Mouse (Mus musculus) spleen, postnatal 4 days (tissue): ENCODE measurements around the gene Cpa4.

Source experiments
- DNase-seq, 2 experiments: peaks; one replicate each; pipeline ENCODE4 v3.0.0; 2022; ENCODE audit warnings: low spot score in 2 of 2

Gene Cpa4

DNA sequence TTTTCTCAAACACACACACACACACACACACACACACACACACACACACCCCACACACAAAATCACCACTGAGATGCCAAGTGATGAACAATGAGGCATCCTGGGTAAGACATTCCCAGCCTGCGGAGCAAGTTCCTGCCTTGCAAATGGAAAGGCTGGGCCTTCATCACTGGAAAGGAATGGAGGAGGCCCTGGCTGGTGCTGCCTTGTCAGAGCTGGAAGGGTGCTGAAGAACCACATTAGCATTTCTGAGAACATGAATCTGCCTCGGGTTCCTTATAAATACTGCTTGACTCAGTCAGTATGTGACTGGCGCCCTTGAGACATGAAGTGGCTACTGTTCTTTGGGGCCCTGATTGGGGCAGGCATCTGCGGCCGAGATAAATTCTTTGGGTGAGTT, at the start of gene Cpa4:
Gene Cpa4, plus strand, starts transcription at position 301 of the 400 bp plus-strand sequence.
- no peak for DNase-seq

- no peak for DNase-seq
These were observed 47.8 kb upstream of the Cpa4 start for GRCm38 (mm10) chr6:30520400-30520799.

GRCm38 (mm10) chr6:30525456-30526332, 42.5 kb upstream of the Cpa4 start:
- DNase-seq = no peak

DNA sequence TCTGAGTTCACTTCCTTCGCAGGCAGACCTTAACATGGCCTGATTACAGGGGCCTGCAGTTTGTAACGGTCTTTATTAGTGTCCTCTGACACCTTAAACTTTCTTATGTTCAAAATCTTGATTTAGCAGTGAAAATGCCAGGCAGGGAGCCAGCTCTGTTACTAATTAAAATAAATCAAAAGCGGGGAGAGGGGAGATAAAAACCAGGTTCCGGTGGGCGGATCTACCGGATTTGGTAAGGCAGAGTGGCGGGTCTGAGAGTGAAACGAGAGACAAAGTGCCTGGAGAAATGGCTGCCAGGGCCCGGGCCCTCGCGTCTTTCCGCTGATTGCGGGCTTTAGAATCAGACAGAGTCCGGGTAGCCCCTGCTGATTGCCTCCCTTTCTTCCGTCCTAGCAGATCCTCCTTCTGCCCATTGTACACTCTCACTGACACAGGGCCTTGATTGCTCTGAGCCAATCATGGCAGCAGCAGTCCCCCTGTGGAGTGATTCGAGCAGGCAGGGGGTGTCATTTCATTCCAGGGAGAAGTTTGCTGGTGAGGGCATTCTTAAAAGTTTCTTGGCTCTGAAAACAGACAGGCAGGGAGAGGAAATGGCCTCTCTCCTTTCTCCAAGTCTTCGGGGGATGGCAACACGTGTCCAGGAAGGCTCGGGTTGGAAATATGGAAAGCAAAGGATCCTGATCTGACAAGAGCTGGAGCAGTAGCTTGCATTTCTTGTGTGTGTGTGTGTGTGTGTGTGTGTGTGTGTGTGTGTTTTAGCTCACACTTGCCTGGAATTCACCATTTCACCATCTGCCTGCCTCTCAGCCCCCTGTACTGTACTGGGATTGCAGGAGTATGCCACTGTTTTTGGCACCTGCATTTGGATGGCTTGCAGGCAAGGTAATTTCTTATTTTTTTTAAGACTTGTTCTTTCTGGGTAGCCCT, 41.3 kb upstream of the Cpa4 start:
- DNase-seq = no peak

DNA sequence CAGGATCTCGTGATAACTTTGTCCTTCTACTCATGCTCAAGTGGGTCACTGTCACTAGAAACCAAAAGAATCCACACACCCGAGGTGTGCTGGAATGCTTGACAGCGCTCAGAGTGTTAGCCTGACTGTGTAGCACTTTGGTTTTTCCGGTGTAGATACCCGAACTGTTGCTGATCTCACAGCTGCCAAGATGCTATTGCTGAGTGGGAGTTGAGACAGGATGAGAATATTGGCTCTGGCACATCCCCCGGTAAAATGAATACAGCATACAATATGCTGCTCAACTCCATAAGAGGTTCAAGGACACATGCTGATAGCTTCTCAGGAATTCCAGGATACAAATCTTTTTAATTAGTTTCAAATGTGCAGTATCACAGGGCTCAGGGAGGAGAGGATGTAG, 39.4 kb upstream of the Cpa4 start:
- DNase-seq = no peak

GRCm38 (mm10) chr6:30535340-30535739, 32.8 kb upstream of the Cpa4 start:
- DNase-seq = no peak

DNA sequence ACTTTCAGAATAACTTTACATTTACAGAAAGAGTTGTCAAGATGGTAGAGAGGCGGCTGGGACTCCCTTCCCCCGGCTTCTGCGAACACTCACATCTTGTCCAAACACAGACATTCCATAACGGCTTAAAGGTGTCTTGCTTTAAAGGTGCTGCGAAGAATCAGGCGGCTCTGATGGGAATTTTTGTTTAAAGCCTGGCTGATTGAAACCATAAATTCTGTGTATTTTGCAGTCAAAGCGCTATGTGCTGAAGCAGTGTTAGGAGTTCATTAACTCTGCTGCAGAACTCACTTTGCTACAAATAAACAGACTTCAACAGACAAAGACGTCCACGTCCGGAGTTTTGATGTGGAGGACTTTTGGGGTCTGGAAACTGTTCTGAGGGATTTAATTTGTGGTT, 29.9 kb upstream of the Cpa4 start:
- no peak for DNase-seq

- no peak for DNase-seq
These were observed 29.4 kb upstream of the Cpa4 start for GRCm38 (mm10) chr6:30538800-30539199.

- DNase-seq = no peak
These were observed 27.0 kb upstream of the Cpa4 start, which contains the start of gene Cpa2 for GRCm38 (mm10) chr6:30541009-30541799. TSS of gene Cpa2 (plus strand) at chr6:30541582.

DNA sequence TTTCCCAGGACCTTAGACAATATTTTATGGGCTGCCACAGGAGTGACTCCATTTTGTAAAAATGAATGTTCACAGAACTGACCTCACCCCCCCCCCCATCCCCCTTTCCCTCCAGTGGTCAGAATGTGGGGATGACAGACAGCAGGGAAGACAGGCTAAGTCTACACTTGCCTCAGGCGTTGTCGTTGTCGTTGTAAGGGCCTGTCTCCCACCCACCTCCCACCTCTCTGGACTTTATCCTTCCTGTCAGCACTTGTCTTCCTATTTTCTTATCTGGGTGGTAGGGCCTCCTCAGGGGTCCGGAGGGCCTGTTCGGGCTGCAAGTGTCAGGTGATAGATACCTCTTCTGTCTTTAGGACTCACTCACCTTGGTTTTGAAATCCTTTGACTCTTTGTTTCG, 25.9 kb upstream of the Cpa4 start:
- no peak for DNase-seq

GRCm38 (mm10) chr6:30543077-30543476, 25.1 kb upstream of the Cpa4 start:
- no peak for DNase-seq

DNA sequence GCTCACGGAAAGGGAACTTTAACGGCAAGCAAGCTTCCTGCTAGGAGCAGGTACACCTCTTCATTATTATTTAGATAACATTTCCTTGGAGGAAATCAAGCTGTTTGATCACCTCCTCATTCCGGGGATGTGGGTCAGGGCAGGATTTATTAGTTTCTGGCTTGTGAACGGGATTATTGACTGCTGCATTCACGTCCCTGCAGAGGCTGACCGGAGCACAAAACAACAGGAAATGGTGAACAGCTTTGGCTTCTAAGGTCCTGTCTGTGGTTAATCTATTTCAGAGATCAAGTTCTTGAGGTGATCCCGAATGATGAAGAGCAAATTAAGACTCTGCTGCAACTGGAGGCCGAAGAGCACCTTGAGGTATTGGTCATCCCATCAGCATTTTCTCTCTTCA, 24.3 kb upstream of the Cpa4 start:
- no peak for DNase-seq

- no peak for DNase-seq
These were observed 22.5 kb upstream of the Cpa4 start for GRCm38 (mm10) chr6:30545689-30546088.

DNA sequence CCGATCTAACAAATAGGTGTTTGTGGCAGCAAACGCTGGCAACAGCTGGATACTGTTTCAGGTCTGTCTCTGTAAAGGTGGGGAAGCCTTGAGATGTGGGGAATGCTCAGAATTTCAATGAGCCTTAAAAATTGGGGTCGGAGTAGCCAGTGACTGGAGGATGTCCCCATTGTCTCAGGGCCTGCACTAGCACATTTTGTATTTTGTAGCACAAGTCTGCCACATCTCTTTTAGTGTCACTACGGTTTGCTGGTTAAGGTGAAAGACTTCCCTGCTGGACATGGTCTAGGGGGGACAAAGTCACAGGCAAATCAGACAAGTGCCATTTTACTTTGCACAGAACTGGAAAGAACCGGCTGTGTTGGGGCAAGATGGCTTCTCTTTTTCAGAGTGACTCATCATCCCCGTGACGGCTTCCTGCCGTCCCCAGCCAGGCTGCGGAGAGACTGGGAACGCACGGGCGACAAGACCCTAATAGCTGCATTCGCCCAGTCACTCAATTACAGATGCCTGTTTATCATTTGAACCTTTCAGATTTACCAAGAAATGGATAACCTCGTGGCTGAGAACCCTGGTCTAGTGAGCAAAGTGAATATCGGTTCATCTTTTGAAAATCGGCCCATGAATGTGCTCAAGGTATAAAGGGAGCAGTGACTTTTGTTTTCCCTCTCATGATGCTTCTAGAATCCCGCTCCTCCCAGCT, 21.4 kb upstream of the Cpa4 start:
- no peak for DNase-seq

GRCm38 (mm10) chr6:30547274-30547645, 20.9 kb upstream of the Cpa4 start:
- DNase-seq = no peak

DNA sequence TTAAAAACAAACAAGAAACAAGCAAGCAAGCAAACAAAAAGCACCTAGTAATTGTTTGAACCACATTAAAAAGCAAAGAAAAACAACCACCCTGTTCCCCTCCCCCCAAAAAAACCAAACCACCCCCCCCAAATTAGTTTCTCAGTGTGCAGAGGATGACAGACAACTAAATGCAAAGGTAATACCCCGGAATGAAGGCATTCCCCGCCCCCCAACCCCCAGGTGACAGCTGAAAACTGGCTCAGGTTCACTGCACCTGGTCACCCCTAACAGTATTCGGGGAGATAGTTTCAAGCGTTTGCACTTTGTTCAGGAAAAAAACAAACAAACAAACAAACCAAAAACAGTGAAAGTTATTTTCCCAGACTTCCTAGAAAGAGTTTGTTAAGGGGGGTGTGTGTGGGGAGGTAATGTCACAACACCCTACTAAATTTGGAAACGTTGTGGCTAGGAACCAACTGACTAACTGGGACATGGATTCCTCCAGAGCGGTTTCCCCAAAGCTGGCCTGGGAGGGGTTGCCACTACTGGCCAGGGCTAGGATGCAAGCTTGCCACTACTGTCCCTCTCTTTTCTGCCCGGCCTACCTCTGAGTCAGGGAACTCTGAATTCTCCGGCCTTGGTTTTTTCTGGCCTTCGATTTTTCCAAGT, 20.4 kb upstream of the Cpa4 start:
- no peak for DNase-seq

GRCm38 (mm10) chr6:30549231-30549761, 18.9 kb upstream of the Cpa4 start:
- no peak for DNase-seq

DNA sequence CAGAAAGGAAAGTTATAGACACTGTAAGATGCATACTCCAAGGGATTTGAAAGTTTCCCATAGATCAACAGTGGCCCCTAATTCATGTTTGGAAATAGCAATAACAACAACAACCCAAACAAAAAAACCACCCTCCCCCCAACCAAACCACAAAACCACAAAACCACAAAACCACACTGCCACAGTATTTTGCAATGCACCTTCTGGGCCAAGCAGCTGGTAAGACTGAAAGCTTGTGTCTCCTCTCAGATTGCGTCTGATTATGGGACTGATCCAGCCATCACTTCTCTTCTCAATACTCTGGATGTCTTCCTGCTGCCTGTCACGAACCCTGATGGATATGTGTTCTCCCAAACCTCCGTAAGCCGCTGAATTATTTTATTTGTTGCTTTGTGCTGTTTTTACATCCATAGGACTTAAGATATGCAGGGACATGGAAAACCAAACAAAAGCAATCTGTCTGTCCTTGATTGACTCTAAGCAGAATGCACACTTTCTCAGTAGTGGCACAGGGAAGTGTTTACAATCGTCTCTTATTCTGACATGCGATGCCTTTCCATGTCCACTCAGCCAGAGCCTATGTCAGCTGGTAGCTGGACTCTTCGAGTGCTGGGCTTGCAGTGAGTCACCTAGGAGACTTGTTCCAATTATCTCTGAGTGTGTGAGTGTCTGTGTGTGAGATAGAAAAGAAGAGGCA, 17.5 kb upstream of the Cpa4 start:
- DNase-seq = no peak

DNA sequence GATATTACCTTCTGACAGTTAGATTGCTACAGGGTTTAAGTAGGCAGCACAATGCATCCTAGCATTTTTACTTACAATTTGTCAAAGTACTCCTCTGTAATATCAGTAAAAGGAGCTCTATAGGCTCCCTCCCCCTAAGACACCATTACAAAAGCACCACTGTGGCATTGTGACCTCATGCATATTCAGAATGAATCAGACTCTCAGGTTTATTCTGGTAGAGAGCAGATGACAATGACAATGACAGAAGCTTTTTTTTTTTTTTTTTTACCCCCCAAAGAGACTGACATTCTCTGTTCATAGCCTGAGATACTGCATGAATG, 17.0 kb upstream of the Cpa4 start:
- no peak for DNase-seq
